Mouse (Mus musculus): ENCODE measurements around the gene Rnh1.
A peak's percentile ranks its signal among the peaks of the same experiment; 100 is the strongest.

Rnh1 gene

DNA sequence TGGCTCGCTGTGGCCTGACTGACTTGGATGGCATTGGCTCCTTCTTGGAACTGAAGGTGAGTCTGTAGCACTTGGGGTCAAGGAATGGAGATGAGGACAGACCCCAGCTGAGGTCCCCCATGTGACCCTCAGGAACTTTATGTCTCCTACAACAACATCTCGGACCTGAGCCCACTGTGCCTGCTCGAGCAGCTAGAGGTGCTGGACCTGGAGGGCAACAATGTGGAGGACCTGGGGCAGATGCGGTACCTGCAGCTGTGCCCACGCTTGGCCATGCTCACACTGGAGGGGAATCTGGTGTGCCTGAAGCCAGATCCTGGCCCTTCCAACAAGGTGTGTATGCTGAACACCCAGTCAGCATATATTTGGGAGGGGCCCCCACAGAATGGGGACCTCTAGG is 32.8 kb upstream of the Rnh1 start:
- DNase-seq (ENCODE audit: low read depth, low spot score): no peak

- DNase-seq (ENCODE audit: low read depth, low spot score): no peak
Observed at GRCm38 (mm10) chr7:141204546-141204945, 31.9 kb upstream of the Rnh1 start.

DNA sequence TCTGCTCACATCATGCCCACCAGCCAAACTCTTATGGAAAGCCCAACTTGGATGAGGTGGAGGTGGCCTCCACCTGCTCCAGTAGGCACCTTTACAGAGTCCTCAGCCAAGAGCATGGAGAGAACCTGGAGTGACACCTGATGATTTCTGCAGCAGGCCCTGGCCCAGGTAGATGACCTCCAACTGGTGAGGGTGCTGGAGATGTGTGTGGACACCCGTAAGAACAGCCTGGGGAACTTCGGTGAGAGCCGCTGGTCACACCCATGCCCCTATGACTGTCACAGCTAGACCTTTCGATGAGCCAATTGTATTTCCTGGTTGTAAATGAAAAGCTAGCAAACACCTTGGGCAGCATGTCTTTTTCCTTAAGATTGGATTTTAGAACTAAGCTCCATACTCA is 25.5 kb upstream of the Rnh1 start:
- no peak for DNase-seq (ENCODE audit: low read depth, low spot score)

- DNase-seq (ENCODE audit: low read depth, low spot score): no peak
Observed at GRCm38 (mm10) chr7:141196619-141197282, 24.1 kb upstream of the Rnh1 start.

DNA sequence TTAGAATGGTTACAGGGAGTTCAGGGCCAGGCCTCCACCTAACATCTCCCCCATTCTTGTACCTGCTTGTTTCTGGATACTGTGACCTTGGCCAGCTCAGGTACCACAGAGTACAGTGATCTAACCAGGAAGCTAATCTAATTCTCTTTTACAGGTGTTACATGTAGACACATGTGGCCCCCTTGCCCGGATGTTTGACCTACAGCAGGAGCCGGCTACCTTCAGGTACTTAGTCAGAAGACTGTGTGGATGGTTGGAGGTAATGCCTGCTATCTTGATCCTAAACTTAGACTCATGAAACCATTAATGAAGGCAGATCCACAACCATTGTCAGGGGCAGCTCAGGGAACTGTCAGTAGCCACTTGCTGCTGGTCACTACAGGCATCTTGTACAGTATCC is 23.1 kb upstream of the Rnh1 start:
- no peak for DNase-seq (ENCODE audit: low read depth, low spot score)

GRCm38 (mm10) chr7:141194830-141195229 is 22.2 kb upstream of the Rnh1 start:
- DNase-seq (ENCODE audit: low read depth, low spot score): peak; percentile 93

GRCm38 (mm10) chr7:141194409-141194808 is 21.8 kb upstream of the Rnh1 start:
- no peak for DNase-seq (ENCODE audit: low read depth, low spot score)

DNA sequence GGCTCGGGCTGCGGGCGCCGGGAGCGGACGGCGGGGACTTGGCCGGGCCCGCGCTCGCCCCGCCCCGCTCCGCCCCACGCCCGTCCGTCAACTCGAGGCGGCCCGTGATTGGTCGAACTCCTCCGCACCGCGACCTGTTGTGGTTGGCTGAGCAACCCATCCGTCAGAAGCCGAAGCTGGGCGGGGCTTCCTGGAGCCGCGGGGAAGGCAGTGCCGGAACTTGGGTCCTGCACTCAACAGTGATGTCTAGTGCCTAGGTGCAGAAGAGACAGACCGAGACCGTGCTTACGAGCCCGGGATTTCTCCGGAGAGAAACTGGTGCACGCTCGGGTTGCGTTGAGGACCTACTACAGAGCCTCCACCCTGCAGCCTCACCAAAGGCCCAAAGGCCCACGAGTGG is 21.3 kb upstream of the Rnh1 start, which contains the start of the genes Hras and Lrrc56:
TSS of gene Hras (minus strand) at position 58 of the 400 bp plus-strand sequence.
TSS of gene Lrrc56 (plus strand) at position 210 of the 400 bp plus-strand sequence.
- DNase-seq (ENCODE audit: low read depth, low spot score): peak; percentile 98

- DNase-seq (ENCODE audit: low read depth, low spot score): no peak
Observed at GRCm38 (mm10) chr7:141193348-141193856, 20.7 kb upstream of the Rnh1 start.

DNA sequence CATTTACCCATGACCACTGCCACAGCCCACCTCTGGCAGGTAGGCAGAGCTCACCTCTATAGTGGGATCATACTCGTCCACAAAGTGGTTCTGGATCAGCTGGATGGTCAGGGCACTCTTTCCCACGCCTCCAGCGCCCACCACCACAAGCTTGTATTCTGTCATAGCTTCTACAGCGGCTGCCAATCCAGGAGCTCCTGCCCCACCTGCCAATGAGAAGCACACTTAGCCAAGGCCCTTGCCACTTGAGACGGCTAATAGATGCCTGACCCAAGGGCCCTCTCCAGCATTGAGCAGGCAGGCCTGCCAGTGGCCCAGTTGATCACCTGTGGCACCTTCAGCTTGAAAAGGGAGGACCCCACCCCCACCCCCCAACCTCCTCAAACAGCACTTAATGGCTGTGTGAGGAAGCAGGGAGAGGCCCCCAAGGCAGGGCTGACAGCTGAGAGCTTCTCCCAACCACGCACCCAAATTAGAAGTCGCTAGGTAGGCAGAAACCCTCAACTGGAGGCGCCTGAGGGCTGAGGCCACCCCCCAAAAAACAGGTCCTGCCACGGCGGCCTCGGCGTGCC is 20.2 kb upstream of the Rnh1 start:
- DNase-seq (ENCODE audit: low read depth, low spot score): peak; percentile 20

DNA sequence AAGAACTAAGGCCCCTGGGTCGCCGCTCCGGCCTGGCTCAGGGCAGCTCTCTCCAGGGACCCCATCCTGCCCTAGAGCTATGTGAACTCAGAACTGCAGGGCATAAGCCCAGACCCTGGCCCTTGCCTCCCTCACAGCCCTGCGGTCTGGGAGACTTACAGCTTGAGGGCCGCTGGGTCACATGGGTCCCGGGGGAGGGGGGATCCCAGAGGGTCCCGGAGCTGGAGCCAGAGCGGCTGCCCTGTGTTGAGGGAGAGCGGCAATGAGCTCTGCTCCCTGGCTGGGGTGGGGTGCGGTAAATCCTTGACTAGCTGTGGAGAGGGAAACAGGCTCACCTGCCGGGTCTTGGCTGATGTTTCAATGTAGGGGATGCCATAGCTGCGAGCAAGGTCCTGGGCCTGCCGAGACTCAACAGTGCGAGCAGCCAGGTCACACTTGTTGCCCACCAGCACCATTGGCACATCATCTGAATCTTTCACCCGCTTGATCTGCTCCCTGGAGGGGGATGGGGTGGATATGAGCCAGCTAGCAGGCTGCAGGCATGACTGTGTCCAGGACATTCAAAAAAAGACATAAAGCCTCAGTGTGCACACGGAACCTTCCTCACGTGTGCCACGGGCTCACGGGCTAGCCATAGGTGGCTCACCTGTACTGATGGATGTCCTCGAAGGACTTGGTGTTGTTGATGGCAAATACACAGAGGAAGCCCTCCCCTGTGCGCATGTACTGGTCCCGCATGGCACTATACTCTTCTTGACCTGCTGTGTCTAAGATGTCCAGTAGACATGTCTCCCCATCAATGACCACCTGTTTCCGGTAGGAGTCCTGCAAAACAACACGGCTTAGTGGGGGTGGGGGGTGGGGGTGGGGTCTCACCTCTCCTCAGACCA is 19.4 kb upstream of the Rnh1 start:
- no peak for DNase-seq (ENCODE audit: low read depth, low spot score)

DNA sequence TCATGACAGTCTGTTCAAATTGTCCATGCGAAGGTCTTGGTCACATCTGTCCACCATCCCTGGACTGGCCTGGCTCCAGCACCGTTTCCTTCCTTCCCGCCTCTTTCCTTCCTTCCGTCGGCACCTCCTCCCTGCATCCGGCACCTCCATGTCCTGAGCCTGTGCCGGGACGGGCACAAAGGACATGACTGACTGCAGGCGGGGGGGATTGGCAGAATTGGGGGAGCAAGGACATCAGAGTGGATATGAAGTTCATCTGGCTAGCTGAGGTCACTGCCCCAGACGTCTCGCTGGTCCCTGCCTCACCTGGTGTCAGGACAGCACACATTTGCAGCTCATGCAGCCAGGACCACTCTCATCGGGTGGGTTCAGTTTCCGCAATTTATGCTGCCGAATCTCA is 18.4 kb upstream of the Rnh1 start:
- no peak for DNase-seq (ENCODE audit: low read depth, low spot score)

DNA sequence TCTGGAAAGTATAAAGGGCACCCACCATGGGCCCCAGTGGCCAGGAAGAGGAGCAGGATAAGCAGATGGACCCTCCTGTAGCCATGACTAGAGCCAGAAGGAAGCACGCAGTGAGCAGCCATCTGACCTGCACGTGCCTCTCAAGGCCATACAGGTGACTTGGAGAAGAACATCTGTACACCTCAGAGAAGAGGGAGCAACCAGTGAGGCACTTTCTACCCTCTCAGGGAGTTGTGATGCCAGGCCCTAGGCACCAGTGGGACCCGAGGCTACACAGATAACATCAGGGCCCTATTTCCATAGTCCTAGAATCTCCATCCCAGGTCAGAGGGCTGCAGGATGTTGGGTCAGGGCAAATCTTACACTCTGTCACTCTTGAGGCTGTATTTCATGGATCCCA is 17.6 kb upstream of the Rnh1 start:
- no peak for DNase-seq (ENCODE audit: low read depth, low spot score)

- no peak for DNase-seq (ENCODE audit: low read depth, low spot score)
Observed at GRCm38 (mm10) chr7:141188733-141189132, 16.1 kb upstream of the Rnh1 start.

- DNase-seq (ENCODE audit: low read depth, low spot score): no peak
Observed at GRCm38 (mm10) chr7:141188194-141188593, 15.5 kb upstream of the Rnh1 start.

DNA sequence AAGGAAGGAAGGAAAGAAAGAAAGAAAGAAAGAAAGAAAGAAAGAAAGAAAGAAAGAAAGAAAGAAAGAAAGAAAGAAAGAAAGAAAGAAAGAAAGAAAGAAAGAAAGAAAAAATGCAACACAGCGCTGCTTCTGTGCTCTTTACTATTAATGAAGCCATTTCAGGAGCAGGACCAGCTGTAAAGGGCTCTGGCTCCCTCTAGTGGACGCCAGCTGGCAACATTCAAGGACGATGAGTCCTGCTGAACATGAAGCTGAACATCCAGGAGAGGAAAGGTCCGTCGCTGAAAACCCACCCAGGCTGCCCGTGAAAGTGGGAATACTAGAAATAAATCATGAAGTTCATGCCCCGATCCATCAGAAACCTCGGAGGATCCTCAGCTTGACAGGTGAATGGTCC is 3.5 kb upstream of the Rnh1 start:
- DNase-seq (ENCODE audit: low read depth, low spot score): peak; percentile 88

GRCm38 (mm10) chr7:141175068-141175467 is 2.4 kb upstream of the Rnh1 start:
- no peak for DNase-seq (ENCODE audit: low read depth, low spot score)

GRCm38 (mm10) chr7:141173323-141173850 is 730 bp upstream of the Rnh1 start:
- DNase-seq (ENCODE audit: low read depth, low spot score): peak; percentile 63

DNA sequence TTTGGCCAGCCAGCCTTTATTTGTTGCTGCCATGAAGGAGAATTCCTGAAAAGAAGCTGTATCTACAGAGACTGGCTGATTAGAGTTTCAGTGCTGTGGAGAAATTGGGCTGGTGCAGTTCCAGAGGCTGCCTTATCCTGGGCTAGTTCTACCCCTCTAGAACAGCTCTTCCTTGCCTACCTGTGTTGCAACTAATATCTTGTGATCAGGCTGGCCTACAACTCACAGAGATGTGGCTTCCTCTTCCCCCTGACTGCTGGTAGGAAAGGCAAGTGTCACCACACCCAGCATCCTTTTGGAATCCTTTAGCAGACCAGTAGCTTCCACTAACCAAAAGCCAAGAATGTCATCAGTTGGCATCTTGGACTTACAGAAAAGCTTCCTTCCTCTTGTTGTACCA is 2.8 kb downstream of the Rnh1 start:
- DNase-seq (ENCODE audit: low read depth, low spot score): no peak

GRCm38 (mm10) chr7:141169300-141169699 is 3.4 kb downstream of the Rnh1 start:
- DNase-seq (ENCODE audit: low read depth, low spot score): no peak

GRCm38 (mm10) chr7:141168518-141168953 is 4.1 kb downstream of the Rnh1 start:
- peak; percentile 63 for DNase-seq (ENCODE audit: low read depth, low spot score)
